Mouse (Mus musculus) left cerebral cortex, adult 2 months (tissue): ENCODE measurements around the gene Ube2d1. TPM values are rescaled to one million over a fixed set of nuclear protein-coding genes. Genes with fewer than 3 reads are reported as not detected.

Experiments used
- DNase-seq, 2 experiments: peaks; one replicate each; pipeline ENCODE4 v3.0.0; 2021 to 2022; ENCODE audit warnings: low spot score in 2 of 2, mixed read lengths in 1 of 2; ENCODE audit errors: extremely low spot score in 1 of 2
- H3K27ac ChIP-seq: fragments of 200-600 bp; 2 replicates; pipeline ENCODE4 v1.8.1; 2022
- H3K4me3 ChIP-seq: fragments of 200-600 bp; 2 replicates; pipeline ENCODE4 v1.8.1; 2022
- CTCF ChIP-seq: fragments of 200-600 bp; IDR thresholded peaks from 2 replicates; pipeline ENCODE4 v1.8.1; 2022; ENCODE audit warnings: antibody characterized with exemption, mild to moderate bottlenecking, moderate library complexity
- intact Hi-C: fragments of 180-260 bp; cut with DNase I; formaldehyde crosslinking; loops from one replicate; pipeline ENCODE4 v1.15.1; 2025
- long read RNA-seq, 2 experiments: library from polyadenylated mRNA; stranded (forward); transcript quantifications; one replicate each; pipeline ENCODE4 v2.0.0; 2021; ENCODE audit warnings: borderline mapping rate in 2 of 2
- total RNA-seq, 2 experiments: library from RNA; stranded (reverse); gene quantifications; 2 replicates each; pipeline ENCODE4 v1.2.3; 2021

Ube2d1 gene
- total RNA-seq: 10 to 100 TPM; 49.6 to 50.7 TPM
- long read RNA-seq, experiment 1, transcript Ube2d1-201 (7 exons, 1,431 nt): major isoform, 16 of 16 reads
- long read RNA-seq, experiment 1, partial matches to known transcripts: 0 of 16 reads
- long read RNA-seq, experiment 1, other reads (novel, unspliced or antisense): 0 of 16 reads
- long read RNA-seq, experiment 2, transcript Ube2d1-201 (7 exons, 1,431 nt): major isoform, 9 of 12 reads
- long read RNA-seq, experiment 2, partial matches to known transcripts: 2 of 12 reads
- long read RNA-seq, experiment 2, other reads (novel, unspliced or antisense): 1 of 12 reads

DNA sequence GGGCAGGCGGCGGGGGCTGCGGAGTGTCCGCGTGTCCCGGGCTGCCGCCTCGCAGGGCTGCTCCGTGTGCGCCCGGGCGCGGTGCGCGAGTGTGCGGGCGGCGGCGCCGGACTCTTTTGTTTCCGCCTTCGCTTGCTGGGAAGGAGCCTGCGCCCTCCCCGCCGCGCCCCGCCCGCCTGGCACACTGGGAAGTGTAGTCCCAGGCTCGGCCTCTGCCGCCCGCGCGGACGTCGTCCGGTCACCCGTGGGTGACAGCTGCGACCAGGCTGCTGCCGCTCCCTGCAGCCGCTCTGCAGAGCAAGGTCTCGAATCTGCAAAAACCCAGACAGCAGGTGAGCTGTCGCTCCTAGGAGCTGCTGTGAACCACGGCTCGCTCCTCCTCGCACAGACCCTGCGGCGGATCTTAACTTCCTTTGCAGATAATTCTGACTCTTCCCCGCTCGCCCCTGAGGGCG is at the start of gene Ube2d1:
Gene Ube2d1, minus strand, starts transcription at position 137 of the 455 bp plus-strand sequence.
- intact Hi-C loops: no loop called here
- TF ChIP-seq CTCF: peak; percentile 41

DNA sequence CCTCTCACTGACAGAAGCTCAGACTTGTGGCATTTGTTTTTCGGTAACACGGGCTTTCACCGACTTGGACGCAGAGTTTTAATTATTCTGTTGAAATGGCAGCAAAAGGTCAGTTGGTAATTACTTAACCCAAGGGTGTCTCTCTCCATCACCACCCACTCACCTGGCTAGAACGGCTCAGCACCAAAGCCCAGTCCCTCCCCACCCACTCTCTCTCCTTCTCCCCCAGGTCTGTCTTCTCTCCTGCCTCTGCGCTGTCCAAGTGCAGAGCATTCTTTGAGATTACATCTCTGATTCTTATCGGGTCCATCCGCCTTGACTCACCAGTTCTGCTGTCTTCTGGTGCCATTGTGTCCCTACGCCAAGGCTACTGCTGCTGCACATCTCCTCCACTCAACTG is 47.8 kb upstream of the Ube2d1 start:
- no peak for DNase-seq
- H3K27ac ChIP-seq: no peak overlapping the region
- no peak for TF ChIP-seq CTCF
- H3K4me3 ChIP-seq: no peak overlapping the region
- intact Hi-C loops: no loop called here

More for the DNA sequence above, at the start of gene Ube2d1:
- Histone ChIP-seq H3K27ac (peak within 1 kb of the TSS; percentile 90), H3K4me3 (peak within 1 kb of the TSS; percentile 76)
- DNase-seq: peak; percentile 92 to 94

DNA sequence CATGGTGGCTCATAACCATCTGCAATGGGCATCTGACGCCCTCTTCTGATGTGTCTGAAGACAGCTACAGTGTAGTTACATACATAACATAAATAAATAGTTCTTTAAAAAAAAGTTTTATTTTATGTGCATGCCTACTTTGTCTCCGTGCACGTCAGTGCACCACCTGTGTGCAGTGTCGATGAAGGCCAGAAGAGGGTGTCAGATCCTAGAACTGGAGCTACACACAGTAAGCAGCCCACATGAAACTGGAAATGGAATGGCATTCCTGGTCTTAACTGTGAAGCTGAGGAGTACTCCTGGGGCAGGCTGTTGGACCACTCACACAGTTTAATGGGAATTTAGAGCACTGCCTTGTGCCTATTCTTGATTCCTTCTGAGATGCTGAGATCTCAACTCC is 47.3 kb upstream of the Ube2d1 start:
- intact Hi-C loops: no loop called here
- peak; percentile 27 for TF ChIP-seq CTCF
- Histone ChIP-seq H3K4me3 (no peak overlapping the region), H3K27ac (no peak overlapping the region)
- no peak for DNase-seq

DNA sequence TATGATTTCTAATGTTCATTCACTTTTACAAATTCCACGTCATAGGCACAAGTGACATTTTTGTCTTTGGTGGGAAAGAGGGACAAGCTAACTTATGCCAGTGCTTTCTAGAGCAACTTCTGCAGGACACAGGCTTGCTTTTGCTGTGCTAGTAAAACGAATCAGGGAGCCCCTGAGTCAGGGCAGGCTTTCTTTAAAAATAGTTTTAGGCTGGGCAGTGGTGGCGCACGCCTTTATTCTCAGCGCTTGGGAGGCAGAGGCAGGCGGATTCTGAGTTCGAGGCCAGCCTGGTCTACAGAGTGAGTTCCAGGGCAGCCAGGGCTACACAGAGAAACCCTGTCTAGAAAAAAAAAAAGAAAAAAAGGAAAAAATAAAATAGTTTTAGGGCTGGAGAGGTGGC is 46.8 kb upstream of the Ube2d1 start:
- Histone ChIP-seq H3K27ac (no peak overlapping the region), H3K4me3 (no peak overlapping the region)
- no peak for TF ChIP-seq CTCF
- intact Hi-C loops: no loop called here
- DNase-seq: no peak

DNA sequence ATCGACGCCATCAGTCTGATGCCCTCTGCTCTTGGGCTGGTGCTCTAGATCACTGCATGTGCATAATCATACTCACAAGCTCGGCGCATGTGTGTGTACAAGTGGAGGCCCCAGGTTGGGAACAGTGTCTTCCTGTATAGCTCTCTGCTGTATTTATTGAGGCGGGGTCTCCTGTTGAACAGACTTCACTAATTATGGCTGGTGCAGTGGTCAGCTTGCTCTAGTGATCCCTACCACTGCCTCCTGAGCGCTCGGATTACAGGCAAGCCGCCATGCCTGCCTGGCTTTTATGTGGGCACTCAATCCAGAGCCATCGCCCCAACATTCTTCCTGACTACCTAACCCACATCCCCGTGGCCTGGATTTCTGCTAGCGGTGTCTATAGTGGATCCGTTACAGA is 45.0 kb upstream of the Ube2d1 start:
- Histone ChIP-seq H3K4me3 (no peak overlapping the region), H3K27ac (no peak overlapping the region)
- no peak for TF ChIP-seq CTCF
- no peak for DNase-seq
- intact Hi-C loops: no loop called here

DNA sequence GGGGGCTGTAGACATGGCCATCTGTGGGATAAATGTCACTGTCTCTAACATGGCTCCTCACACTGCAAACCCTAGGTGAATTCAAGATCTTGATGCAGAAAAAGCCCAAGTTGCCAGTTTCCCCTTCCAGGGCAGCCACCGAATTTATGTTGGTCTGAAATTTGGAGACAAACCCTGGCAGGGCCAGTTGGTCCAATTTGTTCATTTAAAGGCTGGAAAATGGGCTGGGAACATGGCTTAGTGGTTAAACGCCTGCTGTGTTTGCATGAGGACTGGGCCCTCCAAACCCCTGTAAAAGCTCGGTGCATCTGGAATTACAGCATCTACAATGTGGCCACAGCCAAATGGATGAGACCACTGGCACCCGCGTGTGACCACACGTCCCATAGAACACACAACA is 44.2 kb upstream of the Ube2d1 start:
- H3K4me3 ChIP-seq: no peak overlapping the region
- no peak for DNase-seq
- no peak overlapping the region for H3K27ac ChIP-seq
- intact Hi-C loops: no loop called here
- no peak for TF ChIP-seq CTCF

DNA sequence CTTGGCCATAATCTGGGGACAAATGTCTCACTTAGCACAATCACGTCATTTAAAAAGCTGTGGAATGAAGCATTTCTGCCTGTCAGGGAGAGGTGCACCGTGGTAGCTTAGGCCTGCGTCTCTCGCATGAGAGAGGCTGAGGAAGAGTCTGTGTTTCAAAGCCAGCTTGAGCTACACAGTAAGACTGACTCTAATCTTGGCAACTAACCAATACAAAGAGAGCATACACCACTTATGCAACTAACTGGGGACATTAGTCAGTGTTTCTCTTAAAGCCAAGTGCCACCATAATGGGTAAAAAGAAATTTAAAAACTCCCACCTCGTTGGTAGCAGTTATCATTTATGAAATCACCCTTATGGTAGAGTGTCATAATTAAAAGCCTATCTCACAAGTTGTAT is 43.8 kb upstream of the Ube2d1 start:
- TF ChIP-seq CTCF: no peak
- no peak for DNase-seq
- intact Hi-C loops: no loop called here
- Histone ChIP-seq H3K27ac (no peak overlapping the region), H3K4me3 (no peak overlapping the region)

DNA sequence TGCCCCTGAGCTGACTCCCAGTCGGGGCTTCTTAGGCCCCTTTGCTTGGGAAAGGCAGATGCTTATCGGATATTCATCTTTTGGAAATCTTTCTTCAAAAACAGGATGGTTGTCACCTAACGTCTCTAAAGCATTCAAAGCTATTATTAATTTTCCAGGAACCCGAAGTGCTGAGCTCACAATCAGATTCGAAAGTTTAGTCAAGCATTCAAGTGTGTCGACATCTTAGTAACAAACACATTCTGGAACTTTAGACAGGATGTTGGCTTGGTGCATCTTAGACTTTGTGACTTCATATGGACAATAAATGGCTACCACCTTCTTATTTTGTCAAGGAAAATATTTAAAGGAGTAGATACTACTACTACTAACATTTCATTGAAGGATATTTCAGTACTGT is 43.3 kb upstream of the Ube2d1 start:
- intact Hi-C loops: no loop called here
- DNase-seq: no peak
- no peak overlapping the region for H3K4me3 ChIP-seq
- no peak for TF ChIP-seq CTCF
- H3K27ac ChIP-seq: no peak overlapping the region

DNA sequence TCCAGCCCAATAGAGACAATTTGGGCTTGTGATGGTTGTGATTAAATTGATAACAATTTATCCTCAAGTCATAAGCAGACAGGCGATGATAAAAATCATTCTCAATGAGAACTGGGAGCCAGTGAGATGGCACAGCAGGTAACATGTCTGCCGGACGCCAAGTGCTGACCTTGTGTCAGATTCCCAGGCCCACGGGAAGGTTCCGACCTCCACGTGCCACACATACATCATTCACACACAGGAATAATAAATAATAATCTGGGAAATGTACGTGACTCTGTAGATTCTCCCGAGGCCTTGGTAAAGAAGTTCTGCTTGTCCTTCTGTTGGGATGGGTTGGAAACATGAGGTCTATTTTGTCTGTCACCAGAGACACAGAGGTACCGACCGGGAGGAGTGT is 42.3 kb upstream of the Ube2d1 start:
- no peak for TF ChIP-seq CTCF
- DNase-seq: no peak
- Histone ChIP-seq H3K4me3 (no peak overlapping the region), H3K27ac (no peak overlapping the region)
- intact Hi-C loops: loop anchor here (1.0 kb wide), 1 partner anchor 74 kb away; no protein-coding TSS in a partner anchor

DNA sequence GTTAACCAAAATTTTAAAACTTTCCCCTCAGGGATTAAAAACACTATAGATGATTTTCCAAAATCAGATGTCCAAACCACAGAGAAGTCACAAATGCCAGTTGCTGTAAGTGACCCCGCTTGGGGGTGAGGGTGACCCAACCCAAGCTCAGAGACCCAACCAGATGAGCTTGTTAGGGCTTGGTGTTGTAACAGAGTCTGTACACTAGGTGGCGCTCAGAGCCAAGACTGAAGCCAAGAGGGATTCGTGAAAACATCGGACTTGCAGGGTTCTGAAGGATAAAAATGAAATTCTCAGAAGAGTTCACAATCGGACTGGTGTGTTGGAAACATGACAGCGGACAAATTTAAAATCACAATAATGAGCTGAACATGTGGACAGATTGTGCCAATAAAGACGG is 41.7 kb upstream of the Ube2d1 start:
- intact Hi-C loops: loop anchor here (1.0 kb wide), 1 partner anchor 75 kb away; no protein-coding TSS in a partner anchor
- TF ChIP-seq CTCF: peak; percentile 98
- peak; percentile 67 to 76 for DNase-seq
- H3K4me3 ChIP-seq: no peak overlapping the region
- H3K27ac ChIP-seq: no peak overlapping the region

DNA sequence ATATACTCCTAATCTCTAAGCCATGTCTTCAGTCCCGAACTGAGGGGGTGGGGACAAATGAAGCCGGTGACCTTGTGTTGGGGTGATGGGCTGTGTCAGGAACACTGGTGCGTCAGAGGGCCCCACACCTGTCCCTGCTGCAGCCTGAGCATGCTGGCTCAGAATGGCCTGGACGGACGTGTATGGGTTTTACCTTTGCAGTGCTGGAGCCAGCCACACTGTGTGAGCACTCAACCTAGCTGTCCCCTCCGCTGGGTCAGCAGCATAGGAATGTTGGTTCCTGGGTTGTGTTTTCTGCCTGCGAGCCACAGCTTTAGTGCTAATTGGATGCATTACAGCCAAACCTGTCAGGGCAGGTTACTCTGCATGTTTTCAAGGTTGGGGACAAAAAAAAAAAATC is 41.1 kb upstream of the Ube2d1 start:
- intact Hi-C loops: no loop called here

DNA sequence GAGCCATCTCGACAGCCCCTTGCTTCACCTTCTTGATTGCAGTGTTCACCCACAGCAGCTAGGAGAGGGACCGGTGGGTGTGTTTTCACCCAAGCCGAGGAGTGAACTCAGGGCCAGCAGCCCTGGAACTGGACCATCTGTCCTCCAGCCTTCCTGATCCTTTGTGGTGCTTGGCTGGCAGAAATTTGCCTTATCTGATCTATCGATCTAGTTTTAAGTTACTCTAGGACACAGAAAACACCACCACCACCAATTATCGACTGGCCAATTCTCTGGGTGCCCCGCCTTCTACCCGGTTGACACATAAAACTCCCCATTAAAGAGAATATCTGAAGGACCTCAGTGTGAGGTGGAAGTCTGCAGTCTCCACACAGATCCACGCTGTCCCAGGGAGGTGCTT is 38.6 kb upstream of the Ube2d1 start:
- H3K4me3 ChIP-seq: no peak overlapping the region
- DNase-seq: no peak
- intact Hi-C loops: no loop called here
- H3K27ac ChIP-seq: no peak overlapping the region
- TF ChIP-seq CTCF: no peak

More for the DNA sequence above, 41.1 kb upstream of the Ube2d1 start:
- Histone ChIP-seq H3K27ac (no peak overlapping the region), H3K4me3 (no peak overlapping the region)
- no peak for DNase-seq
- TF ChIP-seq CTCF: no peak

DNA sequence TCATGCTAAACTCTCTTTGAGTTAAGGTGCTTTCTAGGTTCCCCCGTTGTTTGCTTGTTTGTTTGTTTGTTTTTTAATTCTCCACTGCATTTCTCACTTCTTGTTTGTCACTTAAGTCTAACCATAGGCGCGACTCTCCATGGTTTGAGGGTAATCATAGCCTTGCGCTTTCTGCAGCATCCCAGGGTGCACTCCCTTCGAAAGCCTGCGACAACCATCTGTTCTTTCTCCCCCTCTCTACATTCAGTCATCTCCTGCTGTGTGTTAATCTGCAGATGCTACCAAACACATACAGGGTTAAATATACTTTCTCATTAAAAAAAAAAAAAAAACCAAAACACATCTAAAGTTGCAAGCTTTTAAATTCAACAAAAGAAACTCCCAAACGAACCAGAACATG is 31.4 kb upstream of the Ube2d1 start:
- no peak overlapping the region for H3K4me3 ChIP-seq
- TF ChIP-seq CTCF: no peak
- H3K27ac ChIP-seq: no peak overlapping the region
- intact Hi-C loops: no loop called here
- no peak for DNase-seq
